Mouse (Mus musculus) frontal cortex, postnatal 25 days (tissue): ENCODE measurements at regions not wholly inside any gene's neighbourhood (a gene's known extent, or its start where the extent isn't known, plus 50 kb on each side); places are given as distances from the start of the nearest gene placed in this dataset.
A peak's percentile ranks its signal among the peaks of the same experiment; 100 is the strongest.

Source experiments
- DNase-seq, 2 experiments: peaks; one replicate each; pipeline ENCODE4 v3.0.0; 2022; ENCODE audit warnings: low spot score in 2 of 2

GRCm38 (mm10) chr11:71411958-71412357, 181.4 kb upstream of the Nlrp1b start:
- no peak for DNase-seq

- DNase-seq: no peak
Observed at GRCm38 (mm10) chr11:71414403-71415140, 184.0 kb upstream of the Nlrp1b start.

- no peak for DNase-seq
Observed at GRCm38 (mm10) chr11:71415451-71415850, 184.9 kb upstream of the Nlrp1b start.

GRCm38 (mm10) chr11:71422291-71422840, 191.8 kb upstream of the Nlrp1b start:
- DNase-seq: no peak

DNA sequence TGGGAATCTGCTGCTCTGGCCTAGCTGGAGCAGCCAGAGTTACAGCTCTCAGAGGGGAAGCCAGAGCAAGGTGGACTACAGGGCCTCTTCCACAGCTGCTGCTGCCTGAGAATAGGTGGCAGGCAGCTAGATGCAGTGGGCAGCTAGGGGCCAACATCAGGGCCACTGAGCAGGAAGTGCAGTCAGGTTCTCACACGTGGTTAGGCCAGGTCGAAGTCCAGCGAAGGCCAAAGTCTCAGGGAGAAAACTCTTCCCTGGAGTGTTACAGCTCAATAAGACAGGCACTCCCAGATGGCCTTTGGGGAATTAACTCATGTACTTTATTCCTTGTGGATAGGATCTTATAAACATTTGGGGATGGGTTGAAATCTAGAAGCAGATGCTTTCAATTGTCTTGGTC, 192.7 kb upstream of the Nlrp1b start:
- DNase-seq: no peak

- DNase-seq: no peak
Observed at GRCm38 (mm10) chr11:71424879-71425278, 194.3 kb upstream of the Nlrp1b start.

GRCm38 (mm10) chr11:71429739-71430138, 199.2 kb upstream of the Nlrp1b start:
- DNase-seq: no peak

DNA sequence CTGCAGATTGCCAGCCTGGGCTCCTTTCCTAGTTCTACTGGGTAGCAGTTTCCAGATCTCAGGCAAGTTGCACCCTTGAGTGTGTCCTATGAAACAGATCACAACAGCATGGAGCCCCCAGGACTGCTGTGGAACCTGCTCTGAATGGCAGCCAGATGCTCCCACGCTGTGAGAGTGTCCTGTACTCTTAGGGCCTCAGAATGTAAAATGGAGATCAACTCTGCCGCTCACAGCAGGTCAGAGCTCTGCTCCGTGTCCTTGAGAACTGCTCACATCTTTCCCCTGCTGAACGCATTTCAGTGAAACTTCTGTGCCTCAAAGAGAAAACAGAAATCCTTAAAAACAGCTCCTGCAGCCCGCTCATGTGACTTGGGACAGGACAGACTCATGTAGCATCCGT, 203.7 kb upstream of the Nlrp1b start:
- no peak for DNase-seq

DNA sequence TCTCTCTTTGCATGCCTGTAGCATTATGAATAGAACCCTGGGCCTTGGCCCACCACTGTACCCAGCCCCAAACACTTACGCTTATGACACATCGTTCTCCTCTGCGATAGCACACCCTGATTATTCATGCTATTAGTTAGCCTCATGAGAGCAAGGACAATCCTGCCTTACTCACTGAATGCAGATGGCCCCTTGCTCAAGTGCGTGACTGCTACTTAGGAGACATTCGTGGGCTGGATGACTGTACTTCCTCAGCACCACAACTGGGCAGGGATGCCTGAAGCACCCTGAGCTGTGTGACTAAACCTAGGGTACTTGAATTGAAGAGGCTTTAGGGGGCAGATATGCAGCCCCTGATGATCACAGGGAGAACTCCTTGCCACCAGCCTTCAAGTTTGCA, 204.4 kb upstream of the Nlrp1b start:
- no peak for DNase-seq

DNA sequence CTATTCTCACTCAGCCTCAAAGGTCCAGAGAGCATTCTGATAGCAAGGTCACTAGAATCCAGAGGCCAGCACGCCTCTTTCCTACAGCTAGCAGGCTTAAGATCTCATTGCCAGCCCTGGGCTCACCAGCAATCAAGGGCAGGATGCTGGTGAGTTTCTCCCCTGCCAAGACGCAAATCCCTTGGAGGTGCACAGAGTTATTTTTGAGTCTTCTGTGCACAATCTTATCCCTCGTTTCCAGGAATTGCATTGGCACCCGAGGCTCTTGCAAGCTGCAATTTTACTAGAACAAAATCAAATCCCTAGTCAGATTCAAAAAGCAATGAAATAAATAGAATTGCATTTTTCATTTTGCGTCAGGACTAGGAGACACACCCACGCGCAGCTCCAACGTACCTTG, 205.2 kb upstream of the Nlrp1b start:
- no peak for DNase-seq

DNA sequence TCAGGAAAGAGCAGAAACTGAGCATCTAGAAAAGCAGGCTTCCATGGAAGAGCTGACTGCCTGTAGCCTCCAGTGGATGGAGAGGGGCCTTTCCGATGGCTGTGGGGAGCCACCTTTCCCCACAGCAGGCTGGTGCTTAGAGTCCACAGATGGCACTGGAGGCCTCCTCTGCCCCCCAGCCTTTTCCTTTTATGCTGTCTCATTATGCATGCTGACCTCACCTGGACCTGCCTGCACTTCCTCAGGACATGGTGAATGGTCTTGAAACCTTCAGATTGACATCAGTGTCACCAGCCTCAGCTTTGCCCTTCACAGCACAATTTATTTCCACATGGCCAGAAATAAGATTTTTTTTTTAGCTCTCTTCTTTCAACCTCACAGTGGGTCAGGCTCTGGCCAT, 205.8 kb upstream of the Nlrp1b start:
- no peak for DNase-seq

- DNase-seq: no peak
Observed at GRCm38 (mm10) chr11:71436801-71437200, 206.3 kb upstream of the Nlrp1b start.

- peak in 1 of 2 experiments; percentile 36 for DNase-seq
Observed at GRCm38 (mm10) chr11:71439871-71440270, 209.3 kb upstream of the Nlrp1b start.

DNA sequence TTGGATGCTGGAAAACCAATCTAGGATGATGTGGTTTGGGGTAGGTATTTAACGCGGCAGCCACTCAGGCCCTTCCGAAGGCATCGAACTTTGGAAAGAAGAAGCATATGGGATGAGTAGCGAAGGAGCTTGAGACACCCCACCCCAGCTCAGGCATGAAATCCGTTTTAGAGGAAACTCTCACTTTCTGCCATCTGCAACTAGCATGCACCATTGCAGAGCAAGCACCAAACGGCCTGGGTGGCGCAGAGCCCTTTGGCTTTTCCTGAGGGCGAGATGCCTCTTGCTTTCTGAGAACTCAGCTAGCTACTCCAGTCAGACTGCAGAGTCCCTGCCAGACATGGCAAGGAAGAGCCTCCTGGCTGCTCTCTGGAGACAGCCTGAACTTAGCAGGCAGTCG, 209.9 kb upstream of the Nlrp1b start:
- no peak for DNase-seq

DNA sequence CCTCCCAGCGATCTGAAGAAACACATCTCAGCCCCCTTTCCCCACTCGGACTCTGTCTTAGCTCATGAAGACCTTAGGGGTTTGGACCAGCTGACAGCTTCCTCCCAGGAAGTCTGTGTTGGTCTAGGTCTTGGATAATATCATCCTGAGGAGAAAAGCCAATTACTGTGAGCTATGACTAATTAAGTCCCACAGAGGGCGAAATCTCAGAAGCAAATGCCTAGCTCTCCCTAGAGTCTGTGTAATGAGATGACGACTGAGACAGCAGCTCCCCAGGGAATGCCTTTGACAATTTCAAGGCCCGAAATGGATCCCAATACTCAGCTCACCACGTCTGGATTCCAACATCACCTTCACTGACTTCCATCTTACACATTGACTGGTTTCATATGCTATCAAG, 213.5 kb upstream of the Nlrp1b start:
- DNase-seq: no peak

- no peak for DNase-seq
Observed at GRCm38 (mm10) chr11:71446641-71447040, 216.1 kb upstream of the Nlrp1b start.

GRCm38 (mm10) chr11:71447841-71448745, 217.6 kb upstream of the Nlrp1b start:
- DNase-seq: no peak

DNA sequence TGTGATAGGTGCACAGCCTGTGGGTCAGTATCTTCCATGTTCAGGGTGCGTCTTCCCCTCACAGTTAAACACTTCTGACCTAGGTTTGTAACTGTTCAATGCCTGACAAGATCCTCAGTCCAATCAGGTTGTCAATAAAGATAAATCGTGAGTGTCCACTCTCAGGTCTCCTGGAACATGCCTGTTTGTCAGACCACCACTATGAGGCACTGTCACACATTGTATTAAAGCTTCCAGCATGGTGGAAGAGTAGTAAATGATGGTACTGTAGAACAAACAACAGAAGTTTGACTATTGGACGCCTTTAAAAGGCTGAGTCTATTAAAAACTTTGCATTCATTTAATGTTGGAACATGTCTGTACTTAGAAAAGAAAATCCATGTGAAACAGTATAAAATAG, 249.6 kb upstream of the Nlrp1b start:
- no peak for DNase-seq

- DNase-seq: no peak
Observed at GRCm38 (mm10) chr11:71497863-71498262, 251.9 kb upstream of the Wscd1 start.

- DNase-seq: no peak
Observed at GRCm38 (mm10) chr11:71498299-71498698, 251.4 kb upstream of the Wscd1 start.

DNA sequence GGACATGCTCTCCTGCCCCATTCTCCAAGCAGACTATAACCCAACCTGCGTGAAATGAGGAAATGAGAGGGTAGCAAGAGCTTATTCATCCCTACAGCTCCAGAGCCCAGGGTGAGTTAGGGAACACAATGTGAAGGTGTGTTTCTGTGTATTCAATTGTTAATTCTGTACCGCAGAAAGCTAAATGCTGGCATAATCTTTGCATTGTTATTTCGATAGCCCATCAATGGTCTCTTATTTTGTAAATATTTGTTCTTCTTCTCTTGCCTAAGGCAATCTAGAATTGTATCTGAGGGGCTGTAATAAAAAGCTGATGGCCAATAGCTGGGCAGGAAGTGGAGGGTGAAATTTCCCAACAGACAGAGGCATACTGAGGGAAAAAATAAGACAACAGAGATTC, 247.6 kb upstream of the Wscd1 start:
- DNase-seq: no peak

DNA sequence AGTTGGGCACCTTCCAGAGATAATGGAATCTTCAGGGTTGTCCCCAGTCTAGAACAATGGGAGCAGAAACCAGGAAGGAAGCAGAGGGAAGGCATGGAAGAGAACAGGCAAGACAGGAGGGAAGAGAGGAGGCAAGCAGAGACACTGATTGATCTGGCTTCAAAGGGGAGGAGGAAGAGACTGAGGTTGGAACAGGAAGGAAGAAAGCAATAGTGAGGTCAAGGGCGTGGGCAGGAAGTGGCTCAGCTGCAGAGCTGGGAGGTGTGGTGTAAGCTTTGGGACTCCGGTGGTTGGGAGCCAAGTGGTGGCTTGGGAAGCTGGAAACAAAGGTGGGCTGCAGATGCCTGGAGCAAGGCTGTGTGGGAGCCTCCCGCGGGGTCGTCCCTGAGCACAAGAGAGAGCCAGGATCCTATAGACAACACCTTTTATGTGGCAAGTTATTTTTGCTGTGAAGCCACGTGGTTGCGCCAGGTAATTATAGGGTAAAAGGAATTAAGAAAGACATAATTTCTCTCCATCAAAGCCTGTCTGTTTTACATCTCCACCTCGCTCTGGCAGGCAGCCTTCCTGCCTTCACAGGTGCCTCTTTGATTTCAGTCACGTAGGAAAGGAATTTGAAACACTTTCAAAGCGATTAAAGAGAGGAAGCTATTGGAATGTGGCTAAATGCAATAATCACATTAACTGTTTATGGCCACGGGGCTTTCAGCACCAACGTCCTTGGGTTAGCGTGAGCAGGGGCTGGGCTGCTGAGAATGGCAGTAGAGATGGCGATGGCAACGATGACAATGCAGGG, 237.3 kb upstream of the Wscd1 start:
- DNase-seq: no peak
